Mouse (Mus musculus) hindbrain, postnatal 0 days (tissue): ENCODE data around the gene Hes6. TPM values are rescaled to one million over a fixed set of nuclear protein-coding genes. Genes with fewer than 3 reads are reported as not detected.

Experiments used
- ATAC-seq: fragments of 200-750 bp; cut with Nextera tagmentation; 2 replicates; pipeline ENCODE4 v1.8.0; 2017; ENCODE audit warnings: mild to moderate bottlenecking, moderate TSS enrichment, moderate library complexity
- DNase-seq: peaks from one replicate; pipeline ENCODE4 v3.0.0-alpha.2; 2015; ENCODE audit warnings: low spot score
- H3K27ac ChIP-seq: fragments of 300-500 bp; sonication (generic); 2 replicates; pipeline ENCODE4 v1.5.1; 2014; ENCODE audit warnings: mild to moderate bottlenecking
- H3K27me3 ChIP-seq: fragments of 300-500 bp; sonication (generic); 2 replicates; pipeline ENCODE4 v1.6.1; 2014; ENCODE audit warnings: low read length, mixed read lengths; ENCODE audit not compliant: insufficient read depth
- H3K36me3 ChIP-seq: fragments of 300-500 bp; sonication (generic); 2 replicates; pipeline ENCODE4 v1.6.1; 2014; ENCODE audit warnings: low read length, mixed read lengths; ENCODE audit not compliant: insufficient read depth
- H3K4me1 ChIP-seq: fragments of 300-500 bp; sonication (generic); 2 replicates; pipeline ENCODE4 v1.6.1; 2014; ENCODE audit warnings: antibody characterized with exemption, low read length, mixed read lengths; ENCODE audit not compliant: insufficient read depth
- H3K4me2 ChIP-seq: fragments of 300-500 bp; sonication (generic); 2 replicates; pipeline ENCODE4 v1.6.1; 2014; ENCODE audit warnings: low read depth, mild to moderate bottlenecking, low read length, moderate library complexity, mixed read lengths
- H3K4me3 ChIP-seq: fragments of 300-500 bp; sonication (generic); 2 replicates; pipeline ENCODE4 v1.5.1; 2014; ENCODE audit warnings: low read length
- H3K9ac ChIP-seq: fragments of 300-500 bp; sonication (generic); replicated peaks from 2 replicates; pipeline ENCODE4 v1.6.1; 2014; ENCODE audit warnings: mild to moderate bottlenecking, low read length, moderate library complexity, mixed read lengths
- H3K9me3 ChIP-seq: fragments of 300-500 bp; sonication (generic); 2 replicates; pipeline ENCODE4 v1.6.1; 2016; ENCODE audit warnings: low read length, mixed read lengths
- CTCF ChIP-seq: IDR thresholded peaks from 2 replicates; pipeline ENCODE4 v1.5.1; 2016; ENCODE audit warnings: antibody characterized with exemption, control low read depth, low read depth
- WGBS: fragments of 180-500 bp; shearing (Covaris S2); extraction: QIAGEN DNeasy Blood & Tissue Kit; methylation state at CpG from one replicate; pipeline ENCODE4 v1.1.7; 2014; 5-methylcytosine and 5-hydroxymethylcytosine counted together
- polyA plus RNA-seq: library from polyadenylated mRNA; unstranded; fragments of >200 nt; fragmentation: Nextera tagmentation; extraction: Ambion mirVana; gene quantifications from 2 replicates; pipeline ENCODE4 v1.2.1, GENCODE M21; 2015
- total RNA-seq: library from RNA; depleted of rRNA; stranded (reverse); fragments of >200 nt; gene quantifications from 2 replicates; pipeline ENCODE4 v1.2.3, GENCODE M21; 2014; rRNA removed

The Hes6 gene
- total and polyA plus RNA-seq, 2 experiments from 2014 or later, result 129 to 160 TPM

- WGBS, result 1% methylated on average over 67 of the region's 68 CpGs
- peaks cover 6% of the 10 kb centered on the region; the same call in 1 of the 2 replicates for H3K4me1 ChIP-seq
- peak; percentile 54 for TF ChIP-seq CTCF
- H3K27ac ChIP-seq, result no peak within 1 kb of the TSS
- no peaks in the 10 kb centered on the region for H3K9me3 ChIP-seq
- H3K27me3 ChIP-seq, result no peaks in the 10 kb centered on the region
- peak within 1 kb of the TSS; percentile 61 for H3K4me2 ChIP-seq
- ATAC-seq (peak; percentile 38; the same call in 1 of the 2 replicates), DNase-seq (peak; percentile 59)
- peaks cover 4% of the 10 kb centered on the region; the same call in 1 of the 2 replicates for H3K36me3 ChIP-seq
- H3K9ac ChIP-seq, result peak within 1 kb of the TSS; percentile 43
- H3K4me3 ChIP-seq, result peak within 1 kb of the TSS; percentile 31
Observed at GRCm38 (mm10) chr1:91366215-91367108, 47.4 kb downstream of the Hes6 start, which contains the start of gene Erfe. TSS of gene Erfe (plus strand) at chr1:91366430.

GRCm38 (mm10) chr1:91365816-91366214 lies 48.0 kb downstream of the Hes6 start:
- no peak for ATAC-seq
- H3K4me2 ChIP-seq, result peak overlapping the region; percentile 61
- WGBS, result 30% methylated on average over 8 of the region's 8 CpGs
- no peaks in the 10 kb centered on the region for H3K9me3 ChIP-seq
- no peak for DNase-seq
- no peaks in the 10 kb centered on the region for H3K27me3 ChIP-seq
- peaks cover 6% of the 10 kb centered on the region; the same call in 1 of the 2 replicates for H3K4me1 ChIP-seq
- no peak overlapping the region for H3K27ac ChIP-seq
- TF ChIP-seq CTCF, result no peak
- peak overlapping the region; percentile 31 for H3K4me3 ChIP-seq
- peak overlapping the region; percentile 43; the same call in 1 of the 2 replicates for H3K9ac ChIP-seq
- no peaks in the 10 kb centered on the region for H3K36me3 ChIP-seq

- Histone ChIP-seq H3K9me3 (no peaks in the 10 kb centered on the region), H3K4me2 (no peak overlapping the region), H3K4me1 (peaks cover 6% of the 10 kb centered on the region; the same call in 1 of the 2 replicates), H3K4me3 (no peak overlapping the region), H3K27ac (no peak overlapping the region), H3K27me3 (no peaks in the 10 kb centered on the region), H3K9ac (no peak overlapping the region), H3K36me3 (no peaks in the 10 kb centered on the region)
- TF ChIP-seq CTCF, result no peak
- 94% methylated on average over 16 of the region's 16 CpGs for WGBS
- DNase-seq (no peak), ATAC-seq (no peak)
Observed at GRCm38 (mm10) chr1:91364822-91365644, 48.8 kb downstream of the Hes6 start.

- Histone ChIP-seq H3K4me2 (no peak overlapping the region), H3K27ac (no peak overlapping the region), H3K9me3 (no peaks in the 10 kb centered on the region), H3K4me3 (no peak overlapping the region), H3K9ac (no peak overlapping the region), H3K4me1 (peaks cover 6% of the 10 kb centered on the region; the same call in 1 of the 2 replicates), H3K36me3 (no peaks in the 10 kb centered on the region), H3K27me3 (no peaks in the 10 kb centered on the region)
- no peak for DNase-seq
- TF ChIP-seq CTCF, result no peak
- 74% methylated on average over 5 of the region's 5 CpGs for WGBS
- no peak for ATAC-seq
Observed at GRCm38 (mm10) chr1:91362113-91362512, 51.7 kb downstream of the Hes6 start.

Other genes with a start within 250 kb of the Hes6 start
- 44.1 and 48.4 TPM in 2 replicates for gene Ramp1, start 234.2 kb downstream of the Hes6 start, total RNA-seq
- gene Ramp1, start 234.2 kb downstream of the Hes6 start, polyA plus RNA-seq, result 44.7 and 46.8 TPM in 2 replicates
- 34.1 and 37.1 TPM in 2 replicates for gene Ube2f, start 163.7 kb downstream of the Hes6 start, total RNA-seq
- 46.7 and 55.5 TPM in 2 replicates for gene Ube2f, start 163.7 kb downstream of the Hes6 start, polyA plus RNA-seq
- 15.2 TPM in 2 replicates for gene Scly, start 115.7 kb downstream of the Hes6 start, total RNA-seq
- 9.7 and 9.9 TPM in 2 replicates for gene Scly, start 115.7 kb downstream of the Hes6 start, polyA plus RNA-seq
- 0.07 and 0.26 TPM in 2 replicates for gene Espnl, start 92.0 kb downstream of the Hes6 start, total RNA-seq
- 0.10 and 0.25 TPM in 2 replicates for gene Espnl, start 92.0 kb downstream of the Hes6 start, polyA plus RNA-seq
- gene Klhl30, start 63.0 kb downstream of the Hes6 start, total RNA-seq, result 0.31 and 0.79 TPM in 2 replicates
- 0.25 and 0.29 TPM in 2 replicates for gene Klhl30, start 63.0 kb downstream of the Hes6 start, polyA plus RNA-seq
- 0.25 and 0.42 TPM in 2 replicates for gene Erfe, start 47.6 kb downstream of the Hes6 start, total RNA-seq
- 0.15 and 0.19 TPM in 2 replicates for gene Erfe, start 47.6 kb downstream of the Hes6 start, polyA plus RNA-seq
- 66.7 and 66.9 TPM in 2 replicates for gene Ilkap, start 15.2 kb downstream of the Hes6 start, total RNA-seq
- gene Ilkap, start 15.2 kb downstream of the Hes6 start, polyA plus RNA-seq, result 119 and 120 TPM in 2 replicates
- 10.0 and 12.0 TPM in 2 replicates for gene Per2, start 45.3 kb upstream of the Hes6 start, total RNA-seq
- gene Per2, start 45.3 kb upstream of the Hes6 start, polyA plus RNA-seq, result 4.2 and 5.1 TPM in 2 replicates
- gene Traf3ip1, start 80.6 kb upstream of the Hes6 start, total RNA-seq, result 10.3 and 11.7 TPM in 2 replicates
- gene Traf3ip1, start 80.6 kb upstream of the Hes6 start, polyA plus RNA-seq, result 7.4 and 8.1 TPM in 2 replicates
- gene Asb1, start 126.5 kb upstream of the Hes6 start, total RNA-seq, result 35.2 and 41.9 TPM in 2 replicates
- gene Asb1, start 126.5 kb upstream of the Hes6 start, polyA plus RNA-seq, result 9.5 and 10.2 TPM in 2 replicates